Mouse (Mus musculus): Measurements from ENCODE around the gene Ago1. TPM values are rescaled to one million over a fixed set of nuclear protein-coding genes. Genes with fewer than 3 reads are reported as not detected.

Gene Ago1
- polyA plus RNA-seq, 1 experiment from 2014 or later: 5.4 TPM

DNA sequence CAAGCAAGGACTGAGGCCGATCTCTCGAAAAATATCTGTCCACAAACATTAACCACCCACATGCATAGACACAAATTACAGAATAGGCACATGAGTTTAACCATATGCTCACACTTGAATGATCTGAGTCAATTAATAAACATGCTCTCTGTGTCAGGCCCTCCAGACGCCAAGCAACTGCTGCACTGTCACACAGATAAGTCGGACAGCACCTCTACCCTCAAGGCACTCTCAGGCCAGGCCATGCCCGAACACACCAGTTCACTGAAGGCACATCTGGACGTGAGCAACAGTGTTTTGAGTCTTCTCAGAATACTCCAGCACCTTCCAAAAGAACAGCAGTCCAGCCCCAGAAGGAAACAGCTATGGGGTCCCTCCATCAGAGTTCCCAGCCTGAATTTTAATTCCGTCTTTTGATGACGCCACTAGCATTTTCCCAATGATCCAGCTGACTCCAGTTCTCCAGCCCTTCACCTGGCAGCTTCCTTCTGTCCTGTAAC, 2.1 kb downstream of the Ago1 start:
- Histone ChIP-seq H3K27me3 (replicated peaks; ENCODE audit: insufficient read depth, low read length) (no peaks in the 10 kb centered on the region), H3K9ac (replicated peaks; ENCODE audit: low read depth) (no peak overlapping the region), H3K4me3 (ENCODE audit: low read depth, low read length) (no peak overlapping the region), H3K27ac (ENCODE audit: low read length) (no peak overlapping the region), H3K36me3 (ENCODE audit: insufficient read depth, low read length) (no peaks in the 10 kb centered on the region), H3K9me3 (ENCODE audit: low read length) (no peaks in the 10 kb centered on the region), H3K4me1 (ENCODE audit: insufficient read depth, low read depth, low read length) (peaks cover 16% of the 10 kb centered on the region; the same call in 1 of the 2 replicates), H3K4me2 (replicated peaks; ENCODE audit: low read depth, low read length) (no peak overlapping the region)
- no peak for TF ChIP-seq CTCF (IDR thresholded peaks at IDR 0.05)
- TF ChIP-seq EP300 (IDR thresholded peaks at IDR 0.05): no peak
- 35% methylated on average over 8 of the region's 8 CpGs for WGBS
- ATAC-seq (no peak), DNase-seq (ENCODE audit: low spot score) (no peak)

DNA sequence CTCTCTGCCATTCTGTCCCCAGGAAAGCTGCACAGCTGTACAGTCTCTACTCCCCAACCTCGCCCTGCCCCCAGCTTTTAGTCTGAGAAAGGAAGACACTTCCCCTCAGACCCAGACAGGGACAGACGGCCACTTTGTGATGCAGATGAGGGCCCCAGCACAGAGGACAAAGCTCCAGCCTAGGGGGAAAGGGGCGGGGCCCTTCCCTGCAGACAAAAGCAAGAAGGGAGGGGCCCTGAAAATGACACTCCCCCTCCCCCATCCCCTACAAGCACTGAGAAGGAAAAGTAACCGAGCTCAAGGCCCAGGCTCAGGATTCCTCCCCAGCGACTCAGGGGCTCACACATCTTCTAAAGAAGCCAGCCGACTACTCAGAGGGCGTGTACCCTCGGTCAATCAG, 2.5 kb downstream of the Ago1 start:
- WGBS: 16% methylated on average over 8 of the region's 8 CpGs
- no peak overlapping the region for H3K9ac ChIP-seq (replicated peaks; ENCODE audit: low read depth)

DNA sequence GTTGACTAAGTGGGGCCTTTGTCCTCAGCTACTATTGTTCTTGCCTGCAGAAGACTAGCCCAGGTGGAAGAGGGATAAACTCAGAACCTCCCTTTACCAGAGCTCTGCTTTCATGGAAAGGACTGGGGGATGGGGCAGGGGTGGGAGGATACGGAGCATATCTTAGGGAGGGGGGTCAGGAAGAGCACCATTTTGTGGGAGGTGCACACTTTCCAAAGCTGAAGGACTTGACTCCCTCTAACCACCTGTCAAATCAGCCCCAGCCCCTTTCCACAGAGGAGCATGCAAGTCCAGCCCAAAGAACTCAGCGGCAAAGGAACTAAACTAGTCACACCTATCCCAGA, 3.5 kb downstream of the Ago1 start:
- WGBS: 19% methylated on average over 2 of the region's 2 CpGs
- TF ChIP-seq EP300 (IDR thresholded peaks at IDR 0.05): no peak
- no peak for TF ChIP-seq CTCF (IDR thresholded peaks at IDR 0.05)
- Histone ChIP-seq H3K36me3 (ENCODE audit: insufficient read depth, low read length) (peaks cover under 1% of the 10 kb centered on the region; the same call in 1 of the 2 replicates), H3K9ac (replicated peaks; ENCODE audit: low read depth) (no peak overlapping the region), H3K4me1 (ENCODE audit: insufficient read depth, low read depth, low read length) (peaks cover 16% of the 10 kb centered on the region; the same call in 1 of the 2 replicates), H3K4me2 (replicated peaks; ENCODE audit: low read depth, low read length) (no peak overlapping the region), H3K9me3 (ENCODE audit: low read length) (no peaks in the 10 kb centered on the region), H3K27ac (ENCODE audit: low read length) (no peak overlapping the region), H3K4me3 (ENCODE audit: low read depth, low read length) (no peak overlapping the region), H3K27me3 (replicated peaks; ENCODE audit: insufficient read depth, low read length) (no peaks in the 10 kb centered on the region)
- DNase-seq (ENCODE audit: low spot score) (no peak), ATAC-seq (no peak)

More for the DNA sequence above, 2.5 kb downstream of the Ago1 start:
- no peak overlapping the region for H3K27ac ChIP-seq (ENCODE audit: low read length)
- H3K4me2 ChIP-seq (replicated peaks; ENCODE audit: low read depth, low read length): 0 out of 2 replicates have a peak overlapping the region, but pooled peaks have one; percentile 2
- DNase-seq (ENCODE audit: low spot score) (peak; percentile 58), ATAC-seq (no peak)
- peaks cover 16% of the 10 kb centered on the region; the same call in 1 of the 2 replicates for H3K4me1 ChIP-seq (ENCODE audit: insufficient read depth, low read depth, low read length)
- H3K9me3 ChIP-seq (ENCODE audit: low read length): no peaks in the 10 kb centered on the region
- no peaks in the 10 kb centered on the region for H3K27me3 ChIP-seq (replicated peaks; ENCODE audit: insufficient read depth, low read length)
- TF ChIP-seq CTCF (IDR thresholded peaks at IDR 0.05): no peak
- TF ChIP-seq EP300 (IDR thresholded peaks at IDR 0.05): no peak
- H3K36me3 ChIP-seq (ENCODE audit: insufficient read depth, low read length): no peaks in the 10 kb centered on the region
- H3K4me3 ChIP-seq (ENCODE audit: low read depth, low read length): no peak overlapping the region

DNA sequence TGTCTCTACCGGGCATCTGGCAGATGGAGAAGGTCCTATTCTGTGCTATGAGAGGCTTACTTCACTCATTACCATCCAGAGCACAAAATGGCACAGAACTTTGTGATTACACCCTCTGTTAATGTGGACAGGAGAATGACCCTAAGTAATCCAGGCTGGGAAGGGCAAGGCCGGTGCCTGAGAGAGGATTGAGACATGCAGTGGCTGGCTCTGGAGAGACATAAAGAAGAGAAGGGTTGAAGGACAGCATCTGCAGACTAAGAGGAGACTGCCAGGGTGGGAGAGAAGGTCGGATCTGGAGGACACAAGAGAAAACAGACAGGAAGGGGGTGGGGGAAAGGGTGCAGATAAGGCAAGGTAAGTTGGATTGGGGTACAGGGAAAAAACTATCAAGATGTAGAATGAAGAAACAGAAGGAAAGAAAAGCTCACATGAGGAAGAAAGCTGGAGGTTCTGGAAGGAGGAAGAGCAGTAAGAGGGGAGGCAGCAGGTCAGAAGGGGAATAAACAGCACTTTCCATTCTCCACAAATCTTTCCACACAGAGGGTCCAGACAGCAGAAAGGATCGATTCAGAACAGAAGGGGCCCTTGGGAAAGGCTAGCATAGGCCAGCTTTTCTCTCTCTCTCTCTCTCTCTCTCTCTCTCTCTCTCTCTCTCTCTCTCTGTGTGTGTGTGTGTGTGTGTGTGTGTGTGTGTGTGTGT, 4.0 kb downstream of the Ago1 start:
- ATAC-seq (no peak), DNase-seq (ENCODE audit: low spot score) (no peak)
- Histone ChIP-seq H3K27me3 (replicated peaks; ENCODE audit: insufficient read depth, low read length) (no peaks in the 10 kb centered on the region), H3K4me2 (replicated peaks; ENCODE audit: low read depth, low read length) (no peak overlapping the region), H3K4me1 (ENCODE audit: insufficient read depth, low read depth, low read length) (peaks cover 16% of the 10 kb centered on the region; the same call in 1 of the 2 replicates), H3K36me3 (ENCODE audit: insufficient read depth, low read length) (peaks cover 6% of the 10 kb centered on the region; the same call in 1 of the 2 replicates), H3K9ac (replicated peaks; ENCODE audit: low read depth) (no peak overlapping the region), H3K9me3 (ENCODE audit: low read length) (no peaks in the 10 kb centered on the region), H3K27ac (ENCODE audit: low read length) (no peak overlapping the region), H3K4me3 (ENCODE audit: low read depth, low read length) (no peak overlapping the region)
- 39% methylated on average over 4 of the region's 4 CpGs for WGBS
- TF ChIP-seq CTCF (IDR thresholded peaks at IDR 0.05) (no peak), EP300 (IDR thresholded peaks at IDR 0.05) (no peak)

DNA sequence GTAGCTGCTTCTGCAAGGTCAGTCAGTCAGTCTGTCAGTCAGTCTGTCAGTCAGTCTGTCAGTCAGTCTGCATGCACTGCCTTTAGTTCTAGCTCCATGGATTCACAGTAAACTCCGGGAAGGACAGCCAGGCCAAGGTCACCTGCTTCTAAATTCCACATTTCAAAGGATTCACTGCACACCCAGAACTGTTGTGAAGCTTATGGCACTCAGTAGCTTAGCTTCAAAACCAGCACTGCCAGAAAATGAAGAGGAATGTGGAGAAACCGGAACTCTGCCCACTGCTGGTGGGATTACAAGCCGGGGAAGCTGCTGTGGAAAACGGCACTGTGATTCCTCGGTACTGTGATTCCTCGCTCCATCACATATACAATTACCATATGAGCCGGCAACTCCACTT, 12.9 kb downstream of the Ago1 start:
- Histone ChIP-seq H3K36me3 (ENCODE audit: insufficient read depth, low read length) (peaks cover 25% of the 10 kb centered on the region; the same call in 1 of the 2 replicates), H3K9me3 (ENCODE audit: low read length) (no peaks in the 10 kb centered on the region), H3K9ac (replicated peaks; ENCODE audit: low read depth) (no peak overlapping the region), H3K4me1 (ENCODE audit: insufficient read depth, low read depth, low read length) (no peaks in the 10 kb centered on the region), H3K4me2 (replicated peaks; ENCODE audit: low read depth, low read length) (no peak overlapping the region), H3K27me3 (replicated peaks; ENCODE audit: insufficient read depth, low read length) (no peaks in the 10 kb centered on the region), H3K27ac (ENCODE audit: low read length) (0 out of 2 replicates have a peak overlapping the region, but pooled peaks have one; percentile 12), H3K4me3 (ENCODE audit: low read depth, low read length) (no peak overlapping the region)
- DNase-seq (ENCODE audit: low spot score) (no peak), ATAC-seq (no peak)
- TF ChIP-seq CTCF (IDR thresholded peaks at IDR 0.05): peak; percentile 14; the same call in 1 of the 2 replicates
- TF ChIP-seq EP300 (IDR thresholded peaks at IDR 0.05): no peak
- WGBS: 68% methylated on average over 7 of the region's 7 CpGs

DNA sequence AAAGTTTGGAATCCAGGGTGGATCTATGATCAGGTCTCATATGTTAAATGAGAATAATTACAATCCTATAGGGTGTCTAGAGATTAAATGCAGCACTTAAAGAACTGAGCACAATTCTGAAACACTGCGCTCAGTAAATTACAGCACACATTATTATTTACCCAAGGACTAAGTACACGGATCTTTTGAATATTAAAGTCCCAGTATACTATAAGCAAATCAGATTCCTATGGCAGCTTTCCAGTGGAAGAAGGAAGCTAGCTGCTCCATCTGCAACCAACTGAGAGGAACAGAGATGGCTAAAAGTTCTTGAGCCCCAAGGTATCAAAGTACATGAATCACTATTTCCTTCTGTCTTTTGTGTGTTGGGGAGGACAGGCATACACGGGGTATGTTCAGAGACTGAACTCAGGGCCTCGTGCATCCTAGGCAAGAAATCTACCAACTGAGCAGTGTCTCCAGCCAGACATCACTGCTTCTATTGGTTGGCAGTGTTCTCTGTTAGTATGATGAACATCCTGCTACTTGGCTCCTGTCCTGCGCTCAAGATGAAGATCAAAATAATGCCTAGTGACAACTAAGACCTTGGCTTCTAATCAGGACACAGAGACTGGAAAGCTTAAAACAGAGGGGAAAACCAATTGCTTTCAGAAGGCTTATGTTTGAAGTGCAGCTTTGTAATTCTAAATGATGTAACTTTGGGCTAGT, 13.7 kb downstream of the Ago1 start:
- TF ChIP-seq EP300 (IDR thresholded peaks at IDR 0.05) (0 out of 2 replicates have a peak, but pooled peaks have one; percentile 22), CTCF (IDR thresholded peaks at IDR 0.05) (no peak)
- Histone ChIP-seq H3K27me3 (replicated peaks; ENCODE audit: insufficient read depth, low read length) (no peaks in the 10 kb centered on the region), H3K9ac (replicated peaks; ENCODE audit: low read depth) (no peak overlapping the region), H3K4me2 (replicated peaks; ENCODE audit: low read depth, low read length) (no peak overlapping the region), H3K4me3 (ENCODE audit: low read depth, low read length) (no peak overlapping the region), H3K36me3 (ENCODE audit: insufficient read depth, low read length) (peaks cover 26% of the 10 kb centered on the region; the same call in 1 of the 2 replicates), H3K27ac (ENCODE audit: low read length) (no peak overlapping the region), H3K4me1 (ENCODE audit: insufficient read depth, low read depth, low read length) (no peaks in the 10 kb centered on the region), H3K9me3 (ENCODE audit: low read length) (no peaks in the 10 kb centered on the region)
- DNase-seq (ENCODE audit: low spot score) (peak; percentile 60), ATAC-seq (peak; percentile 81)
- 63% methylated on average over 5 of the region's 5 CpGs for WGBS

Data from lung, postnatal 0 days (tissue).